Mouse (Mus musculus) kidney, embryonic 14.5 days (tissue): ENCODE measurements around the gene Frs2. TPM values are rescaled to one million over a fixed set of nuclear protein-coding genes. Genes with fewer than 3 reads are reported as not detected.

Source experiments
- ATAC-seq: fragments of 200-750 bp; cut with Nextera tagmentation; 2 replicates; pipeline ENCODE4 v1.8.0; 2017; ENCODE audit warnings: moderate number of reproducible peaks, mild to moderate bottlenecking, moderate TSS enrichment, moderate library complexity; ENCODE audit not compliant: low FRiP score, low TSS enrichment
- H3K27ac ChIP-seq: fragments of 300-500 bp; sonication (generic); 2 replicates; pipeline ENCODE4 v1.5.1; 2014; ENCODE audit warnings: low read depth, mild to moderate bottlenecking, low read length, moderate library complexity, mixed read lengths
- H3K27me3 ChIP-seq: fragments of 300-500 bp; sonication (generic); 2 replicates; pipeline ENCODE4 v1.6.1; 2014; ENCODE audit warnings: mild to moderate bottlenecking, low read length; ENCODE audit not compliant: control insufficient read depth, insufficient read depth
- H3K36me3 ChIP-seq: fragments of 300-500 bp; sonication (generic); 2 replicates; pipeline ENCODE4 v1.6.1; 2014; ENCODE audit warnings: low read length, mixed read lengths; ENCODE audit not compliant: control insufficient read depth, insufficient read depth
- H3K4me1 ChIP-seq: fragments of 300-500 bp; sonication (generic); 2 replicates; pipeline ENCODE4 v1.6.1; 2014; ENCODE audit warnings: low read length, mixed read lengths; ENCODE audit not compliant: control insufficient read depth, insufficient read depth
- H3K4me2 ChIP-seq: fragments of 300-500 bp; sonication (generic); replicated peaks from 2 replicates; pipeline ENCODE4 v1.6.1; 2014; ENCODE audit warnings: low read depth, mild to moderate bottlenecking, low read length
- H3K4me3 ChIP-seq: fragments of 300-500 bp; sonication (generic); 2 replicates; pipeline ENCODE4 v1.5.1; 2014; ENCODE audit warnings: mild to moderate bottlenecking, low read length
- H3K9ac ChIP-seq: fragments of 300-500 bp; sonication (generic); 2 replicates; pipeline ENCODE4 v1.6.1; 2014; ENCODE audit warnings: low read depth, mild to moderate bottlenecking, low read length, moderate library complexity
- H3K9me3 ChIP-seq: fragments of 300-500 bp; sonication (generic); 2 replicates; pipeline ENCODE4 v1.6.1; 2016; ENCODE audit warnings: low read length; ENCODE audit not compliant: control insufficient read depth
- WGBS: fragments of 180-500 bp; shearing (Covaris S2); extraction: QIAGEN DNeasy Blood & Tissue Kit; methylation state at CpG from one replicate; pipeline ENCODE4 v1.1.7; 2014; 5-methylcytosine and 5-hydroxymethylcytosine counted together
- polyA plus RNA-seq: library from polyadenylated mRNA; unstranded; fragments of >200 nt; fragmentation: Nextera tagmentation; extraction: Ambion mirVana; gene quantifications from 2 replicates; pipeline ENCODE4 v1.2.1, GENCODE M21; 2014

Gene Frs2
- polyA plus RNA-seq, 1 experiment from 2014 or later: 28.0 TPM

DNA sequence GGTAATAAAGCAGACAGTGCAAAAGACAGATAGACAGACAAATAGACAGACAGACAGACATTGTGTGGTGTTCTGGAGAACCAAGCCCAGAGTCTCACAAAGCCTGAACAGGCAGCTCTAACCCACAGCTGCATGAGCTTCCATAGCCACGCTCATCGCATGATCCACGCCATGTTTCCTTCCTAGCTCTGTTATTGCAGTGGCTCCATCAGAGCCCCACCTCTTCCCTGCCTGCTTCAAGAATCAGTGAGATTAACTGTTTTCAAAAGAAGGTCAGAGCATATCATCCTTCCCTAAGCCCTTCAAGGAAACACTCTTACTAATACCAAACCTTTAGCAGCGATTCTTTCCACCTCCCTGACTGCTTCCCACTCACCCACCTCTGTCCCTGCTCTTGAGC, 43.3 kb downstream of the Frs2 start:
- H3K36me3 ChIP-seq: no peaks in the 10 kb centered on the region
- ATAC-seq: no peak
- no peaks in the 10 kb centered on the region for H3K27me3 ChIP-seq

DNA sequence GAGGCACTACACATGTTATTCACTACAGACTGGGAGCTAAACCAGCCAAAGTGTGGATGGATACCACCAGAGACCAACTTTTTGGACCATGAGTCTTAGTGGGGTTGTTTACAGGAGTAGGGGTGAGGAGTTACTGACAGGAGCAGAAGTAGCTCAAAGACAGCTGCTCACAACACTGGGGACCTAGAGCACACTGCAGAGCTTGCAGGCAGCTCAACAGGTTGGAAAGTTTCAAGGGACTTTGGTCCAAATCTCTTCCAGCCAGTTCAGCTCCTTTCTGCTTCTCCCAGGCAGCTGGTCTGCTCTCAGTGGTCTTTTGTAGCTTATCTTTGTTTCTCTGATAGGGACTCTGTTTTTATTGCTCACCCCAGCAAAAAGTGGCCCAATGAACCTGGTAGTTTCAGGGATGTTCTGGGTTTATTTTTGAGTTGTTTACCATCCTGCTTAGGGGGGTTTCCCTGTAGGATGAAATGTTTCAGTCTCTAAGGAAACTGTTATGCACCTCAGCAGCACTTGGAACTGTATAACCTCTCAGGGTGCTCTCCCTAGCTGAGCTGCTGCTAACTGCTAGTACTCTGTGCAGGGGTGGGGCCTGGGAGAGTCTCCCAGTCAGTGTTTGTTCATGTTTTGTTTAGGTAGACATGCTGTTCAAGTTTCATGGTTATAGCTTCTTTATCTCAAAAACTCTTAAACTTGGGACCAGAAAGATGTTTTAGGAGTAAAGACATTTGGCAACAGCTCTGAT, 44.3 kb downstream of the Frs2 start:
- Histone ChIP-seq H3K27ac (no peak overlapping the region), H3K4me1 (no peaks in the 10 kb centered on the region; the same call in 1 of the 2 replicates), H3K4me2 (no peak overlapping the region), H3K9me3 (no peaks in the 10 kb centered on the region), H3K36me3 (no peaks in the 10 kb centered on the region; the same call in 1 of the 2 replicates), H3K9ac (no peak overlapping the region), H3K4me3 (no peak overlapping the region), H3K27me3 (no peaks in the 10 kb centered on the region)
- no peak for ATAC-seq

More for the DNA sequence above, 43.3 kb downstream of the Frs2 start:
- H3K9ac ChIP-seq: no peak overlapping the region
- 70% methylated on average over 4 of the region's 4 CpGs for WGBS
- H3K27ac ChIP-seq: no peak overlapping the region
- no peaks in the 10 kb centered on the region; the same call in 1 of the 2 replicates for H3K4me1 ChIP-seq
- no peaks in the 10 kb centered on the region for H3K9me3 ChIP-seq
- H3K4me3 ChIP-seq: no peak overlapping the region
- H3K4me2 ChIP-seq: no peak overlapping the region

DNA sequence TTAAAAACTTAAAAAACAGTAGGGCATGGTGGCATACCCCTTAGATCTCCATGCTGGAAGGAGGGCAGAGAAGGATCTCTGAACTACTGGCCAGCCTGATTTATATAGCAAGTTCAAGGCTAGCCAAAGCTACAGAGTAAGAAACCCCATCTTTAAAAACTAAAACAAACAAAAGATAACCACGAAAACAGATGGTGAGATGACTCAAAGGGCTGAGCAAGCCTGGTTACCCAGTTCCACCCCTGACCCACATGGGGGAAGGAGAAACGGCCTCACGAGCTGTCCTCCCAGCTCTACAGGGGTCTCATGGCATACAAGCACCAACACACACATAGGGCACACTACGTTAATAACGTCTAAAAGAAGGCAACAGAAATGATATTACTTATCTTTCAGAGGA, 48.2 kb downstream of the Frs2 start:
- Histone ChIP-seq H3K9ac (no peak overlapping the region), H3K4me3 (no peak overlapping the region), H3K36me3 (no peaks in the 10 kb centered on the region; the same call in 1 of the 2 replicates), H3K4me1 (no peaks in the 10 kb centered on the region; the same call in 1 of the 2 replicates), H3K9me3 (no peaks in the 10 kb centered on the region), H3K27me3 (no peaks in the 10 kb centered on the region), H3K4me2 (no peak overlapping the region), H3K27ac (no peak overlapping the region)
- WGBS: 82% methylated on average over 5 of the region's 5 CpGs
- ATAC-seq: no peak

DNA sequence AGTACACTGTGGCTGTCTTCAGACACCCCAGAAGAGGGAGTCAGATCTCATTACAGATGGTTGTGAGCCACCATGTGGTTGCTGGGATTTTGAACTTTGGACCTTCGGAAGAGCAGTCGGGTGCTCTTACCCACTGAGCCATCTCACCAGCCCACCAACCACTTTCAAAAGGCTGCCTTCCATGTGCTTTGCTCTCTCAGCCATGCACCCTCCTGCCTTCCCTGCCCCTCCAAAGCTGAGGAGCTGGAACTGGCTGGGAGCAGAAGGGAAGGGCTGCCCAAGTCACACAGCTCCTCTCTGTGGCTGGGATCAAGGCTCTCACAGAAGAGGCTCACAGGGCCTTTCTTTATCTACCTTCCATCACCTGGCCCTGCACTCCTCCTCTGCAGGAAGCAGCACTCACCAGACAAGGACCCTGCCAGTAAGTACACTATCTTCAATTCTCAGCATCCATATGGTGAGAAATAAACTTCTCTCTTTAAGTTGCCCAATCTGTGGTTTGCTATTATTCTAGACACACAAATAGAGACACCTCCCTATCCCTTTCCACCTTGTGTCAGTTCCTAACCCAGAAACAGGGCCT, 51.1 kb downstream of the Frs2 start:
- no peak overlapping the region for H3K4me3 ChIP-seq
- no peak overlapping the region for H3K4me2 ChIP-seq
- 72% methylated on average over 2 of the region's 2 CpGs for WGBS
- no peak overlapping the region for H3K9ac ChIP-seq
- H3K36me3 ChIP-seq: no peaks in the 10 kb centered on the region; the same call in 1 of the 2 replicates
- no peaks in the 10 kb centered on the region for H3K27me3 ChIP-seq
- no peak for ATAC-seq
- H3K4me1 ChIP-seq: no peaks in the 10 kb centered on the region; the same call in 1 of the 2 replicates
- H3K9me3 ChIP-seq: no peaks in the 10 kb centered on the region
- no peak overlapping the region for H3K27ac ChIP-seq

DNA sequence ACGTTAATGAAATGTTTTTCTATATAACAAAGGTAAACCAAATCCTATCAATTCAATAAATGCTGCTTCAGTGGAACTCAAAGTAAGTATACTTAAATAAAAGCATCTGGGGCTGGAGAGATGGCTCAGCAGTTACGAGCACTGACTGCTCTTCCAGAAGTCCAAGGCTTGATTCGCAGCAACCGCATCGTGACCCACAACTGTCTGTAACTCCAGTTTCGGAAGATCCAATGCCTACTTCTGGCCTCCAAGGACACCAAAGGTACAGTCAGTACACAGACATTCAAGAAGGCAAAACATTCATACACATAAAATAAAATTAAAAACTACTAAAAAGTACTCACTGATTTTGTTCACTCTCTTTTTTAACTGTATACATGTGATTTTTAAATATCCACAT, 52.2 kb downstream of the Frs2 start:
- no peak overlapping the region for H3K27ac ChIP-seq
- H3K36me3 ChIP-seq: no peaks in the 10 kb centered on the region; the same call in 1 of the 2 replicates
- no peaks in the 10 kb centered on the region; the same call in 1 of the 2 replicates for H3K4me1 ChIP-seq
- H3K27me3 ChIP-seq: no peaks in the 10 kb centered on the region
- no peak for ATAC-seq
- H3K9me3 ChIP-seq: no peaks in the 10 kb centered on the region
- 94% methylated on average over 6 of the region's 6 CpGs for WGBS
- H3K4me2 ChIP-seq: no peak overlapping the region
- no peak overlapping the region for H3K9ac ChIP-seq
- H3K4me3 ChIP-seq: no peak overlapping the region

DNA sequence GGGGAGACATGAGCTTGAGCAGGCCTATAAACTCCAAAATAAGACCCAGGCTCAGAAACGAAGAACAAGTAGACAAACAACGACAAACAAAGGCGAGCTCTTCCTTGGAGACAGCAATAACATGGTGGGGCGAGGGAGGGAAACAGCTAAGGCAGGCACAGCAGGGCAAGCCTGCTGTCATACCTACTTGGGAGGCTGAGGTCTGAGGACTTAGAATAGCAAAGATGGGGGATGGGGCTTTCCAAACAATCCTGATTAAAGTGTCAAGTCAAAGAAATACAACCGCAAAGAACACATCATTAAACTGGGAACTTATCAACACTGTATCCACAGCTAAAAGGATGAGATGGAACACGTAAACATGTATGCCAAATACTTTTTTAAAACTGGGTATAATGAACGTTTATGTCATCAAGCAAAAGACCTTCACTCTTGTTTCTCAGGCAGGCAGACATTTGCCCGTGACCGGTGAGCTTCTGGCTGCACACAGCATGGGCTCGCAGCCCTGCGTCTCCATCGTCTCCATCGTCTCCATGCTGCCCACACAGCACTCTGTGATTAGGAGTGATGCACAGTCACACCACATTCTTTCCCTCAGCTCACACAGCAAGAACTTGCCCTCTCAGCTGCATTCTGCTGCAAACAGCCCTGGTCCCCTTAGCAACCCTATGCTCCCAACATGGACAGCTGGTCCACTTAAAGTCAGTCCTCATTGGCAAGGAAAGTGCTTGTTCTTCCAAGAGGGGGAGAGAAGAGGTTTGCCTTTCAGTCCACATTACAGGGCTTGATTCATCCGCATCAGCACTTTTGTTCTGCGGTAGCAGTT, 53.6 kb downstream of the Frs2 start:
- ATAC-seq: peak; percentile 51; the same call in 1 of the 2 replicates
- Histone ChIP-seq H3K27ac (0 out of 2 replicates have a peak overlapping the region, but pooled peaks have one; percentile 12), H3K27me3 (no peaks in the 10 kb centered on the region), H3K4me2 (no peak overlapping the region), H3K9ac (no peak overlapping the region), H3K9me3 (no peaks in the 10 kb centered on the region), H3K36me3 (no peaks in the 10 kb centered on the region; the same call in 1 of the 2 replicates), H3K4me1 (no peaks in the 10 kb centered on the region; the same call in 1 of the 2 replicates), H3K4me3 (no peak overlapping the region)
- WGBS: 46% methylated on average over 15 of the region's 15 CpGs

DNA sequence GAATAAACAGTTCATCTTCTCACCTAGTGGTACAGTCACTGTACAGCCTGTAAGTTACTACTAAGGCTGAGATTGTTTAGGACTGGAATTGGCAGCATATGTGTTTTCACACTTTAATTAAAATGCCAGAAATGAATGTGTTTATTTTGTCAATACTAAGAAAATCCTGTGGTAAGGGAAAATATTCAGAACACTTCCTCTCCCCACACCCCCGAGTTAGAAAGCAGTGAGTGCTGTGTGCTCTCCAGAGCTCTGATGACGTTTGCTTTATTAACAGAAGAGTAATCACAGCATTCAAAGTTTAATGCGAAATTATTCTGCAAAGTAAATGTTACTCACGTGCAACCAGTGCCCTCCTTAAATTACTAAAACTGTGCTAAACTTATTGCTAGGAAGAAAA, 58.7 kb downstream of the Frs2 start:
- 75% methylated on average over 4 of the region's 4 CpGs for WGBS
- H3K9ac ChIP-seq: no peak overlapping the region
- H3K27ac ChIP-seq: no peak overlapping the region
- H3K36me3 ChIP-seq: peaks cover 9% of the 10 kb centered on the region
- H3K4me2 ChIP-seq: no peak overlapping the region
- no peak for ATAC-seq
- H3K4me1 ChIP-seq: no peaks in the 10 kb centered on the region; the same call in 1 of the 2 replicates
- no peaks in the 10 kb centered on the region for H3K9me3 ChIP-seq
- H3K27me3 ChIP-seq: no peaks in the 10 kb centered on the region
- H3K4me3 ChIP-seq: no peak overlapping the region

DNA sequence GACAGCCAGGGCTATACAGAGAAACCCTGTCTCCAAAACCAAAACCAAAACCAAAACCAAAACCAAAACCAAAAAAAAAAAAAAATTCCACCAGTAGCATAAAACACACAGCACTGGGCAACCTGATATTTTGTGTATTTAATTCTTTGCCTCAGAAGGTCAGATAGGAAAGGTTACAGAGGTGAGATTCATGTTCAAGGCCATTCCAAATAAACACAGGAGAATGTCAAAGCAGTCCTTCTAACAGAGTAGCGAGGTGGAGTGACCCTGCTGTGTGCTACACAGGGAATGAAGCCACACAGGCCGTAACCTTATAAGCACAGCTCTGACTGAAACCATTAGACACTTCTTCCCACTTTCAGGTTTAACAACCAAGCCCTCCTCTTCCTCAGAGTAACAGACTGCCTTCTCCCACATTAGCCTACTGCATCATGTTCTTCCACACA, 66.4 kb downstream of the Frs2 start:
- 68% methylated on average over 2 of the region's 2 CpGs for WGBS
- Histone ChIP-seq H3K9ac (no peak overlapping the region), H3K27ac (no peak overlapping the region), H3K9me3 (no peaks in the 10 kb centered on the region), H3K4me2 (no peak overlapping the region), H3K4me3 (no peak overlapping the region), H3K36me3 (peaks cover 51% of the 10 kb centered on the region), H3K27me3 (no peaks in the 10 kb centered on the region), H3K4me1 (no peaks in the 10 kb centered on the region)
- no peak for ATAC-seq
